Mouse (Mus musculus) gastrocnemius, postnatal 25 days (tissue): ENCODE data around the gene Alg14. TPM values are rescaled to one million over a fixed set of nuclear protein-coding genes. Genes with fewer than 3 reads are reported as not detected.
A peak's percentile ranks its signal among the peaks of the same experiment; 100 is the strongest.

Experiments
- DNase-seq: peaks from one replicate; pipeline ENCODE4 v3.0.0; 2022
- long read RNA-seq, 2 experiments: library from polyadenylated mRNA; stranded (forward); transcript quantifications; one replicate each; pipeline ENCODE4 v2.0.0; 2021
- total RNA-seq, 2 experiments: library from RNA; stranded (reverse); gene quantifications; 1 replicate in 1 of 2; 2 replicates in 1 of 2; pipeline ENCODE4 v1.2.3; 2021

Alg14 gene
- 1 to 10 TPM; 9.2 to 9.3 TPM for total RNA-seq
- long read RNA-seq, experiment 1, transcript Alg14-201 (4 exons, 2,037 nt) = major isoform, 15 of 19 reads
- long read RNA-seq, experiment 1, partial matches to known transcripts = 1 of 19 reads
- long read RNA-seq, experiment 1, other reads (novel, unspliced or antisense) = 2 of 19 reads
- long read RNA-seq, experiment 2, transcript Alg14-201 (4 exons, 2,037 nt) = major isoform, 8 of 14 reads
- long read RNA-seq, experiment 2, partial matches to known transcripts = 0 of 14 reads
- long read RNA-seq, experiment 2, other reads (novel, unspliced or antisense) = 5 of 14 reads

- DNase-seq = peak; percentile 98
These were observed at the start of gene Alg14 for GRCm38 (mm10) chr3:121291560-121292258. TSS of gene Alg14 (plus strand) at chr3:121291773.

DNA sequence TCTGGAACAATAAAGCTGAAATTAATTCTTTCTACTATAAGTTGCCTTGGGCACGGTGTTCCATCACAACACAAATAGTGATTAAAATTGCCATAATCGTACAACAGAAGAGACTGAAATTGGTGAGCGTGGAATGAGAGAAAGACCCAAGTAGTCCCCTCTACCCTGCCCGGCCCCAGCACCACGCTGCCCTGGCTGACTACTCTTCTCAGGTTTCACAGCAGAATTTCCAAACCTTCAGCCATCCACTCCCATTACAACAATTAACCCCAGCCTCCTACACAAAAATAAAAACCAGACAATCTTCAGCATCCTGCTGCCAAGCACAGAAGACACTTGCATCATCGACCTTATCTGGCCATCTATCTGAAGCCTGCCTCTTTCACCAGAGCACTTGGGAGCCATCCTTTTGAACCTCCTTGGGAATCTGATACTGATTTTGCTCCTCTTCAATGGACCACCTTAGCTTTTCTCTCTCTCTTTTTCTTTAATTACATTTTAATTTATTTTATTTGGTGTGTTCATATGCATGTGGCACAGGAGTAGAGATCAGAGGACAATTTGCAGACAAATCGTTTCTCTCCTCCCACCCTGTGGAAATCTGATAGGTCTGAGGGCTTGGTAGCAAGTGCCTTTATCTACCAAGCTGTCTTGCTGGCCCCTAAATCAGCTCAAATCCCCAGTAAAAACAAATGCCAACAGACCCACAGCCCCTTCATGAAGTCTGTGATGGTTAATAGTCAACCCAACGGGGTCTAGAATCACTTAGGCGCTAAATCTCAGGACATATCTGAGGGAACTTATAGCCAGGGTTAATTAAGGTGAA lies 49.2 kb upstream of the Alg14 start:
- no peak for DNase-seq

- DNase-seq = no peak
These were observed 48.6 kb upstream of the Alg14 start for GRCm38 (mm10) chr3:121242941-121243340.

GRCm38 (mm10) chr3:121250048-121250447 lies 41.5 kb upstream of the Alg14 start:
- DNase-seq = peak; percentile 32

DNA sequence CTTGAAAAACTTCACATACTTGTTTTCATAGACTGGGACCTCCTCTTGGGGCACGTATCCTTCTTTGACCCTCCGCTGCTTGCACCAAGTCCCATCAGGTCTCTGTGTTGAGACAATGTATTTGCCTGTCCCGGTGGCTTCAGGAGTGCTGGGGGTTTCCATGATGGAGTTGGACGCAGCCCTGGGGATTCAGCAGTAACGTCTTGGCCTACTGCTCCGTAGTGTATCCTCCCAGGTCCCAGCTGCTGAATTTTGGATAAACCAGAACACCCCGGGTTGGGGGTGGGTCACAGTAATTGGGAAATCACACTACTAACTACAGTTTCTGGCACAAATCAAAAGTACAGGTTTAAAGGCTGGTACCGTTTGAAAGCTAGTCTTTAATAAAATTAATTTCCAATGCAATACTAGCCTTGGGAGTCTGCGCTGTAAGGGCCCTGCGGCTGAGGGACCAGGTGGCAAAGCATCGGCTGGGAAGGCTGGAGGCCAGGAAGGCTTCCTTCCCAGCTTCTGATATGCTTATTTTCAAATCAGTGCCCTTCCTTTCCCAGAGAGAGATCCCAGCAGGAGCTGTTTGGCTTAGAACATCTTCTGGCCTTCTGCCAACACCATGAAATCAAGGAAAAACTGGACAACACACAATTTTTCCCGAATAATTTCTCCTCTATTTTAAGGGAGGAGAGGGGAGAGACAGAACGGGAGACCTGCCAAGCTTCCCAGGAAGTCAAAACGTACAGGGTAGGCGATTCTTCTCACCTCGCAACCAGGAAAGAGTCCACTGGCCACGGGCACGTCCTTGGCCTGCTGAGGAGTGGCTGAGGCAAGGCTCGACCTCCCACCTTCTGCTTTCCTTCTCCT lies 40.8 kb upstream of the Alg14 start:
- DNase-seq = peak; percentile 13

GRCm38 (mm10) chr3:121255501-121255900 lies 36.1 kb upstream of the Alg14 start:
- no peak for DNase-seq

GRCm38 (mm10) chr3:121256131-121256530 lies 35.4 kb upstream of the Alg14 start:
- DNase-seq = peak; percentile 38

GRCm38 (mm10) chr3:121257418-121257817 lies 34.2 kb upstream of the Alg14 start:
- DNase-seq = no peak

GRCm38 (mm10) chr3:121258521-121259478 lies 32.8 kb upstream of the Alg14 start:
- DNase-seq = no peak

DNA sequence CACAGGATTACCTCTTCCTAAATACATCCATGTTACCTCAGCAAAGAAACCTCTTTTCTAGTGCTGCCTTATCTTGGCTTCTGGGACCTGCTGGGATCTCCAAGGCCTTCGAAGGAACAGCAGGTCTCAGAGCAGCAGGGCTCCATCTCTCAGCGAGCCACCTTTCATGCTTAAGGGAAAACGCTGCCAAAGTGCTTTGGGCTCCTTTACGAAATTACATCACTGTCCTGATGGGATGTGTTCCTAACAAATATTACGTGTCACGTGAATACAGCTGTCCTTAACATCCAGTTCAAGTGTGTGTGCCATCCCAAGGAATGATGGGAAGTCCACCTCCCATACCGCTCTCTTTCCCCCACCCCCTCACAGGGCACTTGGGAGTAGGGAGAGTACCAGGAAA lies 31.5 kb upstream of the Alg14 start:
- DNase-seq = no peak

DNA sequence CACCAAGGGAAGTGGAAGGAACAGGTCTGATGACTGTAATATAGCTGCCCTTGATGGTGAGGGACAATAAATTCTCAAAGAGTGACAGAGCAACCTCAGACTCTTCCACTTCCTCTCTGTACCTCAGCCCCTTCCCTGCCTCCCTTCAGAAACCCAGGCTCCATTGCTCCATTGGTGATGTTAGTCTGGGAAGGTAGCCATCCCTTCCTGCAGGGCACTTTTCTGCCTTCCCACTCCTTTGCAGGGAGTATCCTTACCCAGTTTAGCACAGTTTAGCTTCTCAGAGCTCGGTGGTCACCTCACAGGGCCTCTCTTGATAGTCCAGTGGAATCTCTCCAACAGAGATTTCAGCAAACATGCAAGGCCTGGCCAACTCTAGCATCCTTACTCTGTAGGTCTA lies 30.7 kb upstream of the Alg14 start:
- no peak for DNase-seq

DNA sequence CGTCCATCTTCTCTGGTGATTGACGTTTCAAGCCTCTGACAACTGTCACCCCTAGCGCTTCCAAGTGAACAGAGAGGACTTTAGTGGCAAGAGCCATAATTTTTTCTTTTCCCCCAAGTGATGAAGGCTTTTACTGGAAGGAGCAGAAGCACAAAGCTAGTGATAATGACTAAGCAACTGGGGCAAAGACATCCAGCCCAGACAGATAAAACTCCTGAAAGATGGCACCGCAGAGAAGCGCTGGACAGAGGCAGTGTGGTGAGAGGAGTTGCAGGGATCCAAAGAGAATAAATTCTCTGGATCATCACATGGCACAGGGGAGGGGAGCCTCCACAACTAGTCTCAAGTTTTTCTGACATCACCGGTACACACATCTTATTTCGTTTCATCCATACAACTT lies 30.3 kb upstream of the Alg14 start:
- no peak for DNase-seq

DNA sequence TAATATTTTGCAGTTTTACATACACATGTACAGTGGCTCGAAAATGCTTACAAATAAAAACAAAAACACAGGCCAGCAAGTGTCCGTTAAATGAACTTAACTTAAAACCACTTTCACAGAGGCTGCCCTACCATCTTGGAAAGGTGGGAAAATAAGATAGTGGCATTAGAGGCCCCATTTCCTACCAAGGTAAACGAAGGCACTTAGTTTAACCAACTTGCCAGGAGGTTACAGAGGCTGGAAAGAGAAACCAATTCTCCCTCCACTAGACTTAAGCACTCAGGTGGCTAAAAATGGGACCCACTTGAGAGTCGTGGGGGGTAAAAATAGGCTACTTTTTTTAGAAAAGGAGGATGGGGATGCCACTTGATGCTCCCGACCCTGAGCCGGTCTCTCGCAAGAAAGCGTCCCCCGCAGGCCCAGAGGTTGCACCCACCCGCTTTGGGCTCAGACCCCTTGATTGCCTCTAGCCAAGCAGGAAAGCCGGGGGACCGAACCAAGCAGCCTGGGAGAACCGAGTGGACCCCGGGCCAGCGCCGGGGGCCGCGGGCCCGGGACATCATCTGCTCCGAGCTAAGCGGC lies 29.5 kb upstream of the Alg14 start:
- no peak for DNase-seq

DNA sequence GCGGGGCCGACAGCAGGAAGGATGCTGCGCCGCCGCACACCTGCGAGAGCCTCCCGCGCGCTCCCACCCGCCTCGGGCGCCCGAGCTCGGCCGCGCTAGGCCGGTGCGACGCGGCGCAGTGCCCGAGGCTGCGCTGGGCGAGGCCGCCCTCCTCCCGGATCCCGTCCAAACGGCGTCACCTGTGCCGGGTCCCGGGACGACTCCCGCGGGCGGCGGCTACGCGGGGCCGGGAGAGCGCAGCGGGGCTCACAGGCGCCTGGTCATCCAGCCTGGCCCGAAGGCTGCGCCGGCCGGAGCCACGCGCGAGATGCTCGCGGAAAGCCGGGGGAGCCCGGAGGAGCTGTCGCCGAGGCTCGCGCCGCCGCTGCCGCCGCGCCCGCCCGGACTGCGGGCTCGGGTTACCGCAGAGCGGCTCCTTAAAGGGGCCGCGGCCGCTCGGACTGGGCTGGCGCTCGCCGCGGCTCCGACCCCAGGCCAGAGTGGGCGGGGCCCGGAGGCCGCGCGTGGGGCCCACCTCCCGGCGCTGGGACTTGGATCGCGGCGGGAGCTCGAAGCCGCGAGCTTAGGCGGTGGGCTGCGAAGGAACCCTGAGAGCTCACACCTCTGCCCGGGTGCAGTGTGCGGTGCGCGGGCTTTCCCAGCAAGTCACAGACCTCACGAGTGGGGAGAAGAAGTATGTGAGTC lies 28.9 kb upstream of the Alg14 start:
- peak; percentile 68 for DNase-seq

- peak; percentile 26 for DNase-seq
These were observed 28.4 kb upstream of the Alg14 start for GRCm38 (mm10) chr3:121263205-121263548.

DNA sequence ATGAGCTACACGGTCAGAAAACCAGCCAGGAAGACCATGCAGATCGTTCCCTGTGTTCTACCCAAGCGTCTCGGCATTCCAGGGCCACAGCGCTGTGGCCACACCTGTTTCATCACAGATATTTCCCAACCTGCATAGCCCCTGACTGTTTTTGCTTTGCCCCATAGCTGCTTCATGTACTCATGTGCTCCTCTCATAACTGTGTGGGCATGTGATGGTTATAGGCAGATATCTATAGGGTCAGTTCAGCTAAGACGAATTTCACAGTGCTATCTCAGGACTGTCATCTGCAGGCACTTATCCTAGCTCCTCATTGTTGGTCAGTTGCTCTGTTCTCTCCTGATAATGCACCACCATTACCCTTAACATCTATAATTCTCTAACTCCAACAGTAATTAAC lies 27.3 kb upstream of the Alg14 start:
- DNase-seq = no peak

GRCm38 (mm10) chr3:121267283-121267682 lies 24.3 kb upstream of the Alg14 start:
- no peak for DNase-seq

GRCm38 (mm10) chr3:121272577-121272976 lies 19.0 kb upstream of the Alg14 start:
- no peak for DNase-seq

DNA sequence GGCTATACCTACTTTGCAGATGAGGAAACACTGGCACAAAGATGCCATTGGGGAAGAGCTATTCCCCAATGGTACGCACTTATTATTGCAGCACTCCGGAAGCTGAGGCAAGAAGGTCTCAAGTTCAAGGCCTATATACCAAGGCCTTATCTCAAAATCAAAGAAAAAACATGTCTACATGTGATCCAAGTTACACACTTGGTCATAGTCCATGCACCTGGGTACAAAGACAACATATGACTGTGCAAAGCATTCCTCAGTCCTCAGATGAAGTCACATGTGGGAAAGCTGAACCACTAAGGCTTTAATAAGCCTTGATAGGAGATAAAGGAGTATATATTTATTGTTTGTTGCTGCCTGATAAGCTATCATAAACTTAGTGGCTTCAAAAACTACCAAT lies 17.6 kb upstream of the Alg14 start:
- no peak for DNase-seq

GRCm38 (mm10) chr3:121277009-121277408 lies 14.6 kb upstream of the Alg14 start:
- DNase-seq = no peak
